Mouse (Mus musculus): ENCODE results near the gene Slc4a5. TPM values are rescaled to one million over a fixed set of nuclear protein-coding genes. Genes with fewer than 3 reads are reported as not detected.

Gene Slc4a5
- polyA plus RNA-seq, 1 experiment from 2014 or later, result 0.46 TPM

Other genes starting within 250 kb of the Slc4a5 start
- gene Dok1, start 186.4 kb upstream of the Slc4a5 start, polyA plus RNA-seq (2014; fragmentation: Nextera tagmentation; extraction: Ambion mirVana), result 7.6 and 9.1 TPM in 2 replicates
- 13.6 and 14.4 TPM in 2 replicates for gene Loxl3, start 185.7 kb upstream of the Slc4a5 start, polyA plus RNA-seq (2014; fragmentation: Nextera tagmentation; extraction: Ambion mirVana)
- 158 and 167 TPM in 2 replicates for gene Aup1, start 165.3 kb upstream of the Slc4a5 start, polyA plus RNA-seq (2014; fragmentation: Nextera tagmentation; extraction: Ambion mirVana)
- 42.6 and 45.9 TPM in 2 replicates for gene Htra2, start 164.6 kb upstream of the Slc4a5 start, polyA plus RNA-seq (2014; fragmentation: Nextera tagmentation; extraction: Ambion mirVana)
- gene Dqx1, start 162.0 kb upstream of the Slc4a5 start, polyA plus RNA-seq (2014; fragmentation: Nextera tagmentation; extraction: Ambion mirVana), result 7.7 and 8.2 TPM in 2 replicates
- 36.4 and 43.1 TPM in 2 replicates for gene Tlx2, start 149.5 kb upstream of the Slc4a5 start, polyA plus RNA-seq (2014; fragmentation: Nextera tagmentation; extraction: Ambion mirVana)
- gene Pcgf1, start 142.0 kb upstream of the Slc4a5 start, polyA plus RNA-seq (2014; fragmentation: Nextera tagmentation; extraction: Ambion mirVana), result 45.5 and 46.9 TPM in 2 replicates
- gene Lbx2, start 133.5 kb upstream of the Slc4a5 start, polyA plus RNA-seq (2014; fragmentation: Nextera tagmentation; extraction: Ambion mirVana), result 1.1 and 1.4 TPM in 2 replicates
- 2.0 and 2.9 TPM in 2 replicates for gene Ccdc142, start 118.2 kb upstream of the Slc4a5 start, polyA plus RNA-seq (2014; fragmentation: Nextera tagmentation; extraction: Ambion mirVana)
- gene Gm42688, start 118.2 kb upstream of the Slc4a5 start, polyA plus RNA-seq (2014; fragmentation: Nextera tagmentation; extraction: Ambion mirVana), result 2.1 and 2.6 TPM in 2 replicates
- gene Mrpl53, start 110.8 kb upstream of the Slc4a5 start, polyA plus RNA-seq (2014; fragmentation: Nextera tagmentation; extraction: Ambion mirVana), result 132 and 136 TPM in 2 replicates
- 39.7 and 60.0 TPM in 2 replicates for gene Mogs, start 104.3 kb upstream of the Slc4a5 start, polyA plus RNA-seq (2014; fragmentation: Nextera tagmentation; extraction: Ambion mirVana)
- gene Wbp1, start 98.3 kb upstream of the Slc4a5 start, polyA plus RNA-seq (2014; fragmentation: Nextera tagmentation; extraction: Ambion mirVana), result 83.8 and 91.2 TPM in 2 replicates
- 13.4 and 13.8 TPM in 2 replicates for gene Ino80b, start 94.4 kb upstream of the Slc4a5 start, polyA plus RNA-seq (2014; fragmentation: Nextera tagmentation; extraction: Ambion mirVana)
- gene Rtkn, start 84.4 kb upstream of the Slc4a5 start, polyA plus RNA-seq (2014; fragmentation: Nextera tagmentation; extraction: Ambion mirVana), result 16.9 and 17.6 TPM in 2 replicates
- gene Wdr54, start 63.4 kb upstream of the Slc4a5 start, polyA plus RNA-seq (2014; fragmentation: Nextera tagmentation; extraction: Ambion mirVana), result 4.3 and 6.4 TPM in 2 replicates
- 0.47 and 0.83 TPM in 2 replicates for gene 1700003E16Rik, start 63.4 kb upstream of the Slc4a5 start, polyA plus RNA-seq (2014; fragmentation: Nextera tagmentation; extraction: Ambion mirVana)
- gene Dctn1, start 53.9 kb upstream of the Slc4a5 start, polyA plus RNA-seq (2014; fragmentation: Nextera tagmentation; extraction: Ambion mirVana), result 75.3 and 76.0 TPM in 2 replicates
- 36.0 and 37.4 TPM in 2 replicates for gene Mthfd2, start 106.1 kb downstream of the Slc4a5 start, polyA plus RNA-seq (2014; fragmentation: Nextera tagmentation; extraction: Ambion mirVana)
- gene Mob1a, start 106.2 kb downstream of the Slc4a5 start, polyA plus RNA-seq (2014; fragmentation: Nextera tagmentation; extraction: Ambion mirVana), result 74.8 and 76.4 TPM in 2 replicates
- gene Bola3, start 129.3 kb downstream of the Slc4a5 start, polyA plus RNA-seq (2014; fragmentation: Nextera tagmentation; extraction: Ambion mirVana), result 144 and 155 TPM in 2 replicates
- 35.1 and 40.1 TPM in 2 replicates for gene Tet3, start 239.3 kb downstream of the Slc4a5 start, polyA plus RNA-seq (2014; fragmentation: Nextera tagmentation; extraction: Ambion mirVana)

Data from intestine, embryonic 14.5 days (tissue).